Mouse (Mus musculus): ENCODE data around the gene Tmed5. TPM values are rescaled to one million over a fixed set of nuclear protein-coding genes. Genes with fewer than 3 reads are reported as not detected.

Tmed5 gene
- total RNA-seq, 2 experiments from 2014 or later, result 25.1 to 29.3 TPM

Other genes with a start within 250 kb of the Tmed5 start
- 10 to 100 TPM; 59.0 to 59.2 TPM for gene Rpl5, start 232.1 kb downstream of the Tmed5 start, total RNA-seq (2021)
- gene Fam69a, start 145.5 kb downstream of the Tmed5 start, total RNA-seq (2021), result 10 to 100 TPM; 28.3 to 35.2 TPM
- 10 to 100 TPM; 46.3 to 48.1 TPM for gene Mtf2, start 66.9 kb downstream of the Tmed5 start, total RNA-seq (2021)
- gene Ccdc18, start 255 bp upstream of the Tmed5 start, total RNA-seq (2021), result 1 to 10 TPM; 1.1 to 1.4 TPM
- gene Dr1, start 136.3 kb upstream of the Tmed5 start, total RNA-seq (2021), result 10 to 100 TPM; 45.5 to 46.0 TPM
- gene Pigg, start 180.0 kb upstream of the Tmed5 start, total RNA-seq (2021), result 10 to 100 TPM; 11.3 to 12.2 TPM
- 10 to 100 TPM; 58.0 to 58.9 TPM for gene Gm42517, start 235.3 kb upstream of the Tmed5 start, total RNA-seq (2021)